Mouse (Mus musculus) left cerebral cortex, adult 2 months (tissue): Measurements from ENCODE around the gene Jmjd8. TPM values are rescaled to one million over a fixed set of nuclear protein-coding genes. Genes with fewer than 3 reads are reported as not detected.
"Not testable (repeated sequence)": the region's sequence is repeated elsewhere in the genome, so short reads cannot be mapped to it uniquely, and the experiment has no call there.

Source experiments
- DNase-seq, 2 experiments: peaks; one replicate each; pipeline ENCODE4 v3.0.0; 2021 to 2022; ENCODE audit warnings: low spot score in 2 of 2, mixed read lengths in 1 of 2; ENCODE audit errors: extremely low spot score in 1 of 2
- H3K27ac ChIP-seq: fragments of 200-600 bp; 2 replicates; pipeline ENCODE4 v1.8.1; 2022
- H3K4me3 ChIP-seq: fragments of 200-600 bp; 2 replicates; pipeline ENCODE4 v1.8.1; 2022
- CTCF ChIP-seq: fragments of 200-600 bp; IDR thresholded peaks from 2 replicates; pipeline ENCODE4 v1.8.1; 2022; ENCODE audit warnings: antibody characterized with exemption, mild to moderate bottlenecking, moderate library complexity
- intact Hi-C: fragments of 180-260 bp; cut with DNase I; formaldehyde crosslinking; loops from one replicate; pipeline ENCODE4 v1.15.1; 2025
- total RNA-seq, 2 experiments: library from RNA; stranded (reverse); gene quantifications; 2 replicates each; pipeline ENCODE4 v1.2.3; 2021

Gene Jmjd8
- total RNA-seq, 2 experiments from 2014 or later, result 55.1 to 55.6 TPM

DNA sequence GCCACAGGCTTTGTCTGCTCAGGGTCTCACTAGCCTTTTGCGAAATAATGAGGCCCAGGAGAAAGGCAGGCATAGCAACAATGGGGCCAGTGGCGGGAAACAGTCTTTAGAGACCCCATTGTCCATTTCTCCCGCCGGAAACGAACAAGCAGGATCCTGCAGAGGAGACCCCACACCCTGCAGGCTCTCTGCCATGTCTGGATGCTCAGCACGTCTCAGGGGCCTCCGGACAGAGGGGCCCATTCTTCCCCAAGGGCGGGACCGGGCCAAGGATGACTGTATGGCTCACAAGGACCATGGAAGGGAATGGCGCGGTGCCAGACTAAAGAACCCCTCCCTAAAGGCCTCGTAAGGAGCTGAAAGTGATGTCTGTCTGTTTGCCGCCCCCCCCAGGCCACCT is 34.5 kb upstream of the Jmjd8 start:
- DNase-seq, result no peak
- H3K4me3 ChIP-seq, result no peak overlapping the region
- TF ChIP-seq CTCF, result no peak
- H3K27ac ChIP-seq, result 0 out of 2 replicates have a peak overlapping the region, but pooled peaks have one; percentile 78
- intact Hi-C loops, result no loop called here

DNA sequence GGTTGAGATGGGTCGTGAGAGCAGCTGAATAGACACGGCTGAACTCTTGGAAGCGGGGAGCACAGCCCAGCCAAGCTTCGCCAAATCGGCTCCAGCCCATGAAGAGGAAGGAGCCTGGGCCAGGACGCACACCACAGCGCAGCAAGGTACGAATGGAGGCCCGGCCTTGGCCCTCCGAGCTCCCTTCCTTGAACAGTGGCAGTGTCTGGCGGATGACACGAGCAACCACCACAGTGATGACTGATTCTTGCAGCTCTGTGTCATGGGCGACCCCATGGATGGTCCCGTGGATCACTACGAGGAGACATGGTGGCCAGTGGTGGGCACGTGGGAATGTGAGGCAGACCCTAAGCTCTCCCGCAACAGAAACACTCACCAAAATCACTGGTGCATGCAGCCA is 33.7 kb upstream of the Jmjd8 start:
- peak overlapping the region; percentile 78 for H3K27ac ChIP-seq
- intact Hi-C loops, result no loop called here
- no peak for TF ChIP-seq CTCF
- no peak for DNase-seq
- H3K4me3 ChIP-seq, result peak overlapping the region; percentile 18

DNA sequence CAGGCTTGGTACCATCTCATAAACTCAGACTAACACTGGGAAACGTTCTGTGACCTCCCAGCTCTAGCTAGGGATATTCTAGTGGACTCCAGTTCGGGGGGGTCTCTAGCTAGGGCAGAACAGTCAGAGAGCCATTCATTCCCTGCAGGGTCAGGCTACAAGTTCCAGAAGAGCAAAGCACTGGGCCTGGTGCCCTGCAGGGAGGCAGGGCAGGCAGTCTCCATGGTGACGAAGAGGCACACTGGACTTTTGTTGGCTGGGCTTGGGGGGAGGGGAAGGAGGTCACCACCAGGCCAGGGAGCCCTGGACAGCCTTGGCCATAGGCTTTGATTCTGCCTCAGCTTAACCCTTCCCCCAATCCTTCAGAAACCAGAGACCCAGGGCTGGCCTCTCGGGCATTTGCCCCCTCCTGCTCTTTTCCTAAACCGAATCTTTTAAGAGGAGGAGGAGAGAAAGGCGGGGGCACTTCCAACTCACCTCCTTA is 33.0 kb upstream of the Jmjd8 start, which contains the start of gene AC134908.4:
TSS of gene AC134908.4 (minus strand) at position 51 of the 484 bp plus-strand sequence.
- TF ChIP-seq CTCF, result no peak
- peak within 1 kb of the TSS; percentile 53 for H3K4me3 ChIP-seq
- peak in 1 of 2 experiments; percentile 70 for DNase-seq
- intact Hi-C loops, result no loop called here
- peak within 1 kb of the TSS; percentile 78 for H3K27ac ChIP-seq

DNA sequence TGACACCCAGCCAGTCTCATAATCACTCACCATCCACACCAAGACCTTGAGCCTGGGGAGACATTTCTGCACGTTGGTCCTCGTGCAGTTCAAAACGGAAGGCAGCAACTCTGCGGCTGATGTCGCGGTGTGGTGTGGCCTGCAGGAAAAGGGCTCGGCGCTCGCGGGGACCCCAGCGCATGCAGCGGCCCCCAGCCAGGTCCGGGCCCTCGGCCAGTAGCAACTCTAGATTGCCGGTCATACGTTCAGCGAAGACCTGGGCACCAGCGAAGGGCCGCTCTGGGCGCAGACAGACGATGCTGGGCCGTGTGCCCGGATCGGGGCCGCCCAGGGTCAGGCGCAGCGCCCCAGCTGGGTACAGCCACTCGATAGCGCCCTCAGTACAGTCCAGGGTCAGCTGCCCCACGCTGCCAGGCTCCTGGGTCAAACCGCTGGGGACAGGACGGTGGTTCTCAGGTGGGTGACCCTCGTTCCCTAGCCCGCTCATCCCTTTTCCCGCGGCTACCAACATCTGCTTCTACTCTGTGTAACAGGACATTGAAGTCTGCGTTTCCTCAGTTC is 32.4 kb upstream of the Jmjd8 start:
- no peak for TF ChIP-seq CTCF
- intact Hi-C loops, result no loop called here
- Histone ChIP-seq H3K4me3 (peak overlapping the region; percentile 53), H3K27ac (peak overlapping the region; percentile 76)
- DNase-seq, result no peak

DNA sequence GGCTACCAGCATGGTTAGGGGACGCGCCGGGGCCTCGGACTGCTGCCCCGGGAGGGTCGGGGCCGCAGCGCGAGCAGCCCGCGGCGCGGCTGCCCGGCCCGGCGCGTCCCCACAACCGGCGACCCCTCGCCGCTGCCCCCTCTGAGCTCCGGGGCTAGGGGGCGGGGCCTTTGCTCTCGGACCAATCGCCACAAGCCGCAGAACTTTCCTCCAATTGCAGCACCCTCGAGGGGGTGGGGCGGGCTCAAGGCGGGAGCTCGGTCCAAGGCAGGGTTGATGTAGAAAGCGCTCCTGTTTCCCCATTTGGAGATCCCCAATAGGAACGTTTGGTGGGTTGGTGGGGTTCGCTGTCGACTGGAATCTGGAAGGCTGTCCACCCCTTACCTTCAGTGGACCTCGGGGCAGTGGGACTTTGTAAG is 31.7 kb upstream of the Jmjd8 start, which contains the start of gene Metrn:
TSS of gene Metrn (minus strand) at position 186 of the 419 bp plus-strand sequence.
- intact Hi-C loops, result loop anchor here (1.0 kb wide), 1 partner anchor 24 kb away; the partner anchor contains the start of gene Narfl
- no peak for TF ChIP-seq CTCF
- peak; percentile 76 to 81 for DNase-seq

DNA sequence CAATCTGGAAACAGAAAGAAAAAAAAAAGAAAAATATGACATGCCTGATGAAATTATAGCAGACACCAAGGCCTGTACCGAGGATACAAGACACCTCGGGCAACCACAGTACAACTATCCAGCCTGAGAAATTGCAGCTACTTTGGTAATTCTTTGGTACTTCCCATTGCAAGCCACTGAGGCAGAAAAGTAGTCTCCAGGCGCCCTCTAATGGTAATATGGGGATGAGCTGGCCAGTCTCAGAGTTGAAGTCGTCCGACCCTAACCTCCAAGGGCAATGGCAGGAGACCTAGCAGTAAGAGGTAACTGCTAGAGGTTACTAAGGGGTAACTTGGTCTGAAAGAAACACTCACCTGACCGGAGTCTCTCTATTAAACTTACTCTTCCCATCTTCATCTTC is 27.6 kb upstream of the Jmjd8 start:
- Histone ChIP-seq H3K4me3 (no peak overlapping the region), H3K27ac (peak overlapping the region; percentile 51)
- peak; percentile 89 for TF ChIP-seq CTCF
- intact Hi-C loops, result loop anchor here (1.0 to 5.0 kb wide), 5 partner anchors 28 to 404 kb away; partner anchors contain the start of genes Narfl and Sox8
- peak; percentile 58 to 67 for DNase-seq

More for the DNA sequence above, 31.7 kb upstream of the Jmjd8 start, which contains the start of gene Metrn:
- peak within 1 kb of the TSS; percentile 76 for H3K27ac ChIP-seq
- peak within 1 kb of the TSS; percentile 53 for H3K4me3 ChIP-seq

DNA sequence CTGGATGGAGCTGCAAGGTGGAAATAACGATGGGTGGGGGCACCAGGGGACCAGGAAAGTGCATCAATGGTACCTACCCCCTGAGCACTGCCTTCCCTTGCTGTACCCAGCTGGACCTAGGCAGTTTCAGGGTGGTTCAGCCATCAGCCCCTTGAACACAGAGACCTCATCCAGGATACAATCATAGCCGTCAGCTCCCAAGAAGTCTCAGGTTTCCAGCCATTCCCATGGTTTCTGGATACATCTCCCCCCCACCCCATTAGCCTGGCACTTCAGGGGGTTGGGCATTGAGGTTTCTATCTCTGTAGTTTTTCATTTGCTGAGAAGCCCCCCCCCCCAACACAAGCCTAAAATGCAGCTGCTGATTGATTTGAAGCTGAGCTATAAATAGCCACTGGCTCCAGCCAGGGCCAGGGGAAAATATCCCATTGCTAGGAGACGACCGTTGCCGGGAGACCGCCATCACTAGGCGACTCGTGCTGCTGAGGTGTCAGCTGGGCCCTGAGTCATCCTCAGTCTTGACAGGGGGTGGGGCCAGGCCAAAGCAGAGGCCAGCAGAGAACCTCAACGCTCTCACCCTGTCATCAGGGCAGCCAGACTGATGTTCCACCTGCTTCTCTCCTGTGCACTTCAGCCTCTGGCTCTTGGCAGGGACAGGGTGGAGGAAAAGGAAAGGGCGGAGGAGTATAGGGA is 25.7 kb upstream of the Jmjd8 start:
- Histone ChIP-seq H3K27ac (peak overlapping the region; percentile 96), H3K4me3 (peak overlapping the region; percentile 37)
- intact Hi-C loops, result loop anchor here (5.0 kb wide), 2 partner anchors 231 to 406 kb away; partner anchors contain the start of gene Sox8
- DNase-seq, result peak; percentile 77 to 82
- TF ChIP-seq CTCF, result no peak

DNA sequence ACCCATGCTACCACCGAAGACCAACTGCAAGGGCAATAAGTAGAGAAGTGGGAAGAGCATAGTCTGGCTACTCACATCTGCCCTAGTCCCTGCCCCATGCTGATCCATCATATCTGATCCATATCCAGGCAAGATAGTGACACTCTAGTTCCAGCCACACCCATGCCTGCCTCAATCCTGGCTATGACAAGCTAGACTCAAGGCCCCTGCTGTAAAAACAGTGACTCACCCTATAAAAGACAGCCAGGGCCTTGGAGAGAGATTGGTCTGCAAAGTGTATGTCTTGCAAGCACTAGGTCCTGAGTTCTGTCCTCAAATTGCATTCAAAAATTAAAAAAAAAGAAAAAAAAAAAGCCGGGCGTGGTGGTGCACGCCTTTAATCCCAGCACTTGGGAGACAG is 22.2 kb upstream of the Jmjd8 start:
- Histone ChIP-seq H3K4me3 (no peak overlapping the region), H3K27ac (no peak overlapping the region)
- intact Hi-C loops, result no loop called here
- TF ChIP-seq CTCF, result no peak
- no peak for DNase-seq

DNA sequence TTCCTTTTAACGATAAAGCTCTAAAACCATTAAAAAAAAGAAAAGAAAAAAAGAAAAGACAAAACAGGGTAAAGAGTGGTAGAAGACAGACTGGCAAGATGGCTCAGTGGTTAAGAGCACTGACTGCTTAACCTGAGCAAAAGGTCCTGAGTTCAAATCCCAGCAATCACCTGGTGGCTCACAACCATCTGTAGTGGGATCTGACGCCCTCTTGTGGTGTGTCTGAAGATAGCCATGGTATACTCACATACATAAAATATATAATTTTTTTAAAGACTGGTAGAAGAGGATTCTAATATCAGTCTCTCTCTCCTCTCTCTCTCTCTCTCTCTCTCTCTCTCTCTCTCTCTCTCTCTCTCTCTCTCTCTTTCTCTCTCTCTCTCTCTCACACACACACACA is 21.2 kb upstream of the Jmjd8 start:
- H3K27ac ChIP-seq, intact Hi-C loops, H3K4me3 ChIP-seq, DNase-seq: not testable (repeated sequence)
- peak; percentile 34 for TF ChIP-seq CTCF

DNA sequence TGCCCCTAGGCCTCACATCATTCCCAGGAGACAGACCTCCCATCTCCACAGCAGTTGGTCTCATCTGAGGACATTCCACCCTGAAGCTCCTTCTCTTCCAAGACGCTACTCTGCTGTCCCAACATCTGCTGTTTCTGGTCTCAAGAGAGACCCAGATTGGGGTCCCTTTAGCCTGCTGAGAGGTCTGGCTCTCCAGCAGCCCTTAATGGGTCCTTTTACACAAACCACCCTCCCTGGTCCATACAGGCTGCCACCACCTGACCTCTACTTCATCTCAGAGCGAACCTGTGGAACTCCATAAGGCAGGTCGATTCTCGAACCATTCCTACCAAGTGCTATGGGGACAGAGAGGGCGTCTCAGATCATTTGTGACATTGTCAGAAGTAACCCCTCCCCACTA is 20.6 kb upstream of the Jmjd8 start:
- peak overlapping the region; percentile 90 for H3K27ac ChIP-seq
- no peak for TF ChIP-seq CTCF
- intact Hi-C loops, result no loop called here
- no peak for DNase-seq
- peak overlapping the region; percentile 63 for H3K4me3 ChIP-seq

DNA sequence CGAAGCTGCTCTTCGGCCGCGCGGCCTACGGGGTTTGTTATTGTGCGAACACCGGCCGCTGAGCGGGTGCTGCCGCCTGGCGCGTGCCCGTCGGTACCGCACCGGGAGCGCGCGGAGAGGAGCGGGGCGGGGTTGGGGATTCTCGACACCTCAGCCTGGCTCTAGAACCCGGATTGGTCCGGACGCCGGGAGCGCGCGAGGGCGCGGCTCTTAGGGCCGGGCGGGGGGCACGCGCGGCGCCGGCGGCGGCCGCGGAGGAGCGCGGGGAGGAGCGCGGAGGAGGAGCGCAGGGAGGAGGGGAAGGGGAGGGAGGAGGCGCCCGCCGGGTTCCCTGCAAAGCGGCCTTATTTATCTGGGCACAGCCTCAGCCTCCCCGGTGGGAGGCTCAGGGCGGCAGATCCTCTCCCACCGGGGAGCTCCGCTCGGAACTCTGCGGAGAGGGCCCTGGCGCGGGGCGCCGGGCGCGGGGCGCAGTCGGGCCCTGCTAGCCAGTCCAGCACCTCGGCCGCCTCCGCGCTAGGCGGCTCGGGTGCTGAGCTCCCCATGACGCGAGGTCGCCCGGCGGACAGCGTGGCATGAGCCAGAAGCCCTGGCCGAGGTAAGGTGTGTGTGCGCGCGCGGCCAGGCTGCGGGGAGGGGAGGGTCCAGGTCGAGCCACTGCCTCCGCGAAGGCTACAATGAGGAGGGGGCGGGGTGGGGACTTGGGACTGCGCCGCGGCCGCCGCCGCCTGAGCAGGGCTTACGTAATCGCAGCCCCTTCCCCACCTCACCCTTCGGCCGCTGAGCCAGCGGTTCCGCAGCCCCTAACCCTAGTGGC is 19.7 kb upstream of the Jmjd8 start, which contains the start of gene Fbxl16:
TSS of gene Fbxl16 (plus strand) at position 297 of the 817 bp plus-strand sequence.
- peak; percentile 49 for TF ChIP-seq CTCF
- Histone ChIP-seq H3K27ac (peak within 1 kb of the TSS; percentile 99), H3K4me3 (peak within 1 kb of the TSS; percentile 63)
- peak; percentile 91 to 92 for DNase-seq
- intact Hi-C loops, result no loop called here
